Mouse (Mus musculus) cerebellum, adult 2 months (tissue): ENCODE measurements at regions not wholly inside any gene's neighbourhood (a gene's known extent, or its start where the extent isn't known, plus 50 kb on each side); places are given as distances from the start of the nearest gene placed in this dataset.

ENCODE experiments used
- CTCF ChIP-seq: fragments of 200-500 bp; IDR thresholded peaks from 2 replicates; pipeline ENCODE4 v1.5.1; 2011; ENCODE audit warnings: low read depth, mild to moderate bottlenecking, control low read depth, low read length, moderate library complexity, borderline replicate concordance; ENCODE audit not compliant: insufficient read depth
- POLR2A ChIP-seq: fragments of 200-500 bp; IDR thresholded peaks from 2 replicates; pipeline ENCODE4 v1.6.1; 2011; ENCODE audit warnings: low read length, control low read depth, borderline replicate concordance; ENCODE audit not compliant: insufficient read depth

DNA sequence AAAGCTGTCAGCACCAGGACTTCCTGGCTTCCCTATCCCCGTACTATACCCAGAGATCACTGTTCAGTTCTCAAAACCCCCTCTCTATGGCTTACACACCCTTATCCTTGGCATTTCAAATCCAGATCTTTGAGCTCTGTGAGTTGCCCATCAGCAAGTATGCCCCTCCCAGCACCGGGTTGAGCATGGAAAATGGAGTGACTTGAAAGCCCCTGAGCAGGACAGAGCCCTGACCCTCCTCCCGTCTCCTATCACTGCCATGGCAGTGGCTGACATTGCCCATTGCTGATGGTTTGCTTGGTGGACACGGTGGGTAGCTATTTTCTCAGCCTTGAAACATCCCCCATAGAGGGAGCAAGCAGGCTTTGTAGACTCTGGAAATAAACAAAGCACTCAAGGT, 135.9 kb upstream of the Agap1 start:
- no peak for TF ChIP-seq CTCF
- no peak for TF ChIP-seq POLR2A
